Mouse (Mus musculus) forebrain, embryonic 16.5 days (tissue): ENCODE measurements at regions not wholly inside any gene's neighbourhood (a gene's known extent, or its start where the extent isn't known, plus 50 kb on each side); places are given as distances from the start of the nearest gene placed in this dataset.

Source experiments
- ATAC-seq: fragments of 200-750 bp; cut with Nextera tagmentation; 2 replicates; pipeline ENCODE4 v1.8.0; 2017; ENCODE audit warnings: mild to moderate bottlenecking, moderate library complexity
- H3K27ac ChIP-seq: fragments of 300-500 bp; sonication (generic); 2 replicates; pipeline ENCODE4 v1.5.1; 2014; ENCODE audit warnings: low read length, control low read depth
- H3K27me3 ChIP-seq: fragments of 300-500 bp; sonication (generic); replicated peaks from 2 replicates; pipeline ENCODE4 v1.6.1; 2014; ENCODE audit warnings: low read length; ENCODE audit not compliant: control insufficient read depth, insufficient read depth
- H3K36me3 ChIP-seq: fragments of 300-500 bp; sonication (generic); 2 replicates; pipeline ENCODE4 v1.6.1; 2014; ENCODE audit not compliant: control insufficient read depth, insufficient read depth
- H3K4me1 ChIP-seq: fragments of 300-500 bp; sonication (generic); replicated peaks from 2 replicates; pipeline ENCODE4 v1.6.1; 2014; ENCODE audit warnings: low read length; ENCODE audit not compliant: control insufficient read depth, insufficient read depth
- H3K4me2 ChIP-seq: fragments of 300-500 bp; sonication (generic); 2 replicates; pipeline ENCODE4 v1.6.1; 2014; ENCODE audit warnings: mild to moderate bottlenecking, low read length, control low read depth
- H3K4me3 ChIP-seq: fragments of 300-500 bp; sonication (generic); replicated peaks from 2 replicates; pipeline ENCODE4 v1.5.1; 2014; ENCODE audit warnings: mild to moderate bottlenecking, low read length, control low read depth
- H3K9ac ChIP-seq: fragments of 300-500 bp; sonication (generic); replicated peaks from 2 replicates; pipeline ENCODE4 v1.6.1; 2014; ENCODE audit warnings: low read depth, low read length, control low read depth
- H3K9me3 ChIP-seq: fragments of 300-500 bp; sonication (generic); 2 replicates; pipeline ENCODE4 v1.6.1; 2016; ENCODE audit warnings: low read length; ENCODE audit not compliant: control insufficient read depth
- WGBS: fragments of 180-500 bp; shearing (Covaris S2); extraction: QIAGEN DNeasy Blood & Tissue Kit; methylation state at CpG from one replicate; pipeline ENCODE4 v1.1.7; 2014; 5-methylcytosine and 5-hydroxymethylcytosine counted together

GRCm38 (mm10) chr12:77912863-77913554, 281.0 kb upstream of the Gm6657 start:
- Histone ChIP-seq H3K9me3 (no peaks in the 10 kb centered on the region), H3K36me3 (no peaks in the 10 kb centered on the region), H3K4me2 (no peak overlapping the region), H3K27me3 (no peaks in the 10 kb centered on the region), H3K4me3 (no peak overlapping the region), H3K27ac (no peak overlapping the region), H3K9ac (no peak overlapping the region), H3K4me1 (no peaks in the 10 kb centered on the region; the same call in 1 of the 2 replicates)
- WGBS = 3% methylated on average over 4 of the region's 4 CpGs
- no peak for ATAC-seq

- no peak for ATAC-seq
- H3K9me3 ChIP-seq = no peaks in the 10 kb centered on the region
- no peak overlapping the region for H3K4me2 ChIP-seq
- no peaks in the 10 kb centered on the region for H3K36me3 ChIP-seq
- H3K9ac ChIP-seq = no peak overlapping the region
- H3K4me3 ChIP-seq = no peak overlapping the region
- WGBS = 65% methylated on average over 4 of the region's 4 CpGs
- no peaks in the 10 kb centered on the region for H3K4me1 ChIP-seq
- H3K27ac ChIP-seq = no peak overlapping the region
- no peaks in the 10 kb centered on the region for H3K27me3 ChIP-seq
Observed at GRCm38 (mm10) chr12:77928729-77929128, 265.3 kb upstream of the Gm6657 start.

GRCm38 (mm10) chr12:77929571-77929970, 264.5 kb upstream of the Gm6657 start:
- no peaks in the 10 kb centered on the region for H3K36me3 ChIP-seq
- no peak overlapping the region for H3K9ac ChIP-seq
- no peak for ATAC-seq
- no peak overlapping the region for H3K4me2 ChIP-seq
- H3K9me3 ChIP-seq = no peaks in the 10 kb centered on the region
- no peaks in the 10 kb centered on the region for H3K4me1 ChIP-seq
- H3K27ac ChIP-seq = no peak overlapping the region
- H3K27me3 ChIP-seq = no peaks in the 10 kb centered on the region
- H3K4me3 ChIP-seq = no peak overlapping the region
- 88% methylated on average over 1 of the region's 1 CpGs for WGBS

GRCm38 (mm10) chr12:77943960-77944359, 250.1 kb upstream of the Gm6657 start:
- H3K9me3 ChIP-seq = no peaks in the 10 kb centered on the region
- H3K4me3 ChIP-seq = no peak overlapping the region
- no peak overlapping the region for H3K27ac ChIP-seq
- H3K4me1 ChIP-seq = peaks cover 4% of the 10 kb centered on the region
- H3K4me2 ChIP-seq = no peak overlapping the region
- H3K36me3 ChIP-seq = no peaks in the 10 kb centered on the region
- 29% methylated on average over 8 of the region's 8 CpGs for WGBS
- ATAC-seq = peak; percentile 94
- H3K27me3 ChIP-seq = no peaks in the 10 kb centered on the region
- no peak overlapping the region for H3K9ac ChIP-seq

GRCm38 (mm10) chr12:77949474-77950017, 244.5 kb upstream of the Gm6657 start:
- 19% methylated on average over 16 of the region's 16 CpGs for WGBS
- Histone ChIP-seq H3K4me1 (peaks cover 5% of the 10 kb centered on the region), H3K27me3 (no peaks in the 10 kb centered on the region), H3K27ac (0 out of 2 replicates have a peak overlapping the region, but pooled peaks have one; percentile 16), H3K36me3 (no peaks in the 10 kb centered on the region), H3K9ac (no peak overlapping the region), H3K4me2 (peak overlapping the region; percentile 47), H3K4me3 (peak overlapping the region; percentile 17), H3K9me3 (no peaks in the 10 kb centered on the region)
- peak; percentile 96 for ATAC-seq

GRCm38 (mm10) chr12:77952492-77952891, 241.6 kb upstream of the Gm6657 start:
- no peak for ATAC-seq
- Histone ChIP-seq H3K4me3 (no peak overlapping the region), H3K36me3 (no peaks in the 10 kb centered on the region), H3K9ac (no peak overlapping the region), H3K4me1 (peaks cover 5% of the 10 kb centered on the region), H3K27me3 (no peaks in the 10 kb centered on the region), H3K4me2 (no peak overlapping the region), H3K9me3 (no peaks in the 10 kb centered on the region), H3K27ac (no peak overlapping the region)
- WGBS = 80% methylated on average over 2 of the region's 2 CpGs

GRCm38 (mm10) chr12:77962631-77963030, 231.4 kb upstream of the Gm6657 start:
- whole genome bisulfite sequencing = 80% methylated on average over 6 of the region's 6 CpGs
- H3K4me1 ChIP-seq = no peaks in the 10 kb centered on the region
- no peak overlapping the region for H3K4me3 ChIP-seq
- H3K36me3 ChIP-seq = no peaks in the 10 kb centered on the region
- H3K27me3 ChIP-seq = no peaks in the 10 kb centered on the region
- no peak for ATAC-seq
- H3K9ac ChIP-seq = no peak overlapping the region
- 0 out of 2 replicates have a peak, but pooled peaks cover 2% of the 10 kb centered on the region for H3K9me3 ChIP-seq
- no peak overlapping the region for H3K4me2 ChIP-seq
- H3K27ac ChIP-seq = no peak overlapping the region

- ATAC-seq = no peak
- H3K4me2 ChIP-seq = no peak overlapping the region
- WGBS = 71% methylated on average over 3 of the region's 3 CpGs
- no peak overlapping the region for H3K9ac ChIP-seq
- H3K27me3 ChIP-seq = no peaks in the 10 kb centered on the region
- H3K9me3 ChIP-seq = 0 out of 2 replicates have a peak, but pooled peaks cover 2% of the 10 kb centered on the region
- no peak overlapping the region for H3K4me3 ChIP-seq
- H3K4me1 ChIP-seq = no peaks in the 10 kb centered on the region
- H3K27ac ChIP-seq = no peak overlapping the region
- no peaks in the 10 kb centered on the region for H3K36me3 ChIP-seq
Observed at GRCm38 (mm10) chr12:77968543-77968942, 225.5 kb upstream of the Gm6657 start.

GRCm38 (mm10) chr12:77970026-77970425, 224.0 kb upstream of the Gm6657 start:
- no peak for ATAC-seq
- H3K27me3 ChIP-seq = no peaks in the 10 kb centered on the region
- H3K4me1 ChIP-seq = no peaks in the 10 kb centered on the region
- H3K36me3 ChIP-seq = no peaks in the 10 kb centered on the region
- no peak overlapping the region for H3K27ac ChIP-seq
- H3K9me3 ChIP-seq = 0 out of 2 replicates have a peak, but pooled peaks cover 2% of the 10 kb centered on the region
- no peak overlapping the region for H3K4me3 ChIP-seq
- no peak overlapping the region for H3K4me2 ChIP-seq
- WGBS = 88% methylated on average over 1 of the region's 1 CpGs
- no peak overlapping the region for H3K9ac ChIP-seq
